Mouse (Mus musculus) hematopoietic multipotent progenitor cell, adult 10-12 weeks (in vitro differentiated cells): ENCODE measurements around the gene Txn2. TPM values are rescaled to one million over a fixed set of nuclear protein-coding genes. Genes with fewer than 3 reads are reported as not detected.

Source experiments
- polyA plus RNA-seq: library from polyadenylated mRNA; stranded (reverse); fragments of >175 nt; gene quantifications from 2 replicates; pipeline ENCODE4 v1.2.3, GENCODE M21; 2012; ENCODE audit warnings: low replicate concordance

Txn2 gene
- polyA plus RNA-seq: 178 and 318 TPM in 2 replicates

DNA sequence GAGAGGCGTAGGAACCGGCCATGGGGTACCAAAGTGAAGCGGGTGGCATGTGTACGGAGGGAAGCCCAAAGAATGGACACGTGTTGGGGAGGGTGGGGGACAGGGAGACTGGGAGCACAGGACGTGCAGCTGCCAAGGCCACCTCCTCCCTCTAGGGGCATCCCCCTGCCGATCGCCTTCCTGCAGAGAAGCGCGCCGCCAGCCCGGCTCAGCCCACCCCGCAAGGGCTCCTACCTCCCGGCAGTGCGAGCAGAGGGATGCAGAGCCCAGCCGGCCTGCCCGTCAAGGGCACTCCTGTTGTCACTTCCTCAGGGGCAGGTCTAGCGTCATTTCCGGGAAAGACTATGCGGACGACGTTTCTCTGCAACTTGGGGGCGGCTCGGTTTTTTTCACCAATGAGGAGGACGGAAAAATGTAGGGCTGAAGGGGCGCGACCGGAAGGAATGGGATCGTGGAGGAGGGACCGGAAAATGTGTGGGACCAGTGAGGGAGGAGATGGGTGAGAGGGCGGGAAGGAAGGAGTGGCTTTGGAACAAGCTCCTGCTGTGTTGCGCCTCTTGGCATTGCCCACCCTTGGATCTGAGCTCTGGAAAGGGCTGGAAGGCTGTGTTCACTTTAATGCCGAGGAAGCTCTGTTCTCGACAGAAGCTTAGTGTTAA is at the start of gene Txn2:
Gene Txn2 (minus strand): TSS at position 334 of the 659 bp plus-strand sequence.

DNA sequence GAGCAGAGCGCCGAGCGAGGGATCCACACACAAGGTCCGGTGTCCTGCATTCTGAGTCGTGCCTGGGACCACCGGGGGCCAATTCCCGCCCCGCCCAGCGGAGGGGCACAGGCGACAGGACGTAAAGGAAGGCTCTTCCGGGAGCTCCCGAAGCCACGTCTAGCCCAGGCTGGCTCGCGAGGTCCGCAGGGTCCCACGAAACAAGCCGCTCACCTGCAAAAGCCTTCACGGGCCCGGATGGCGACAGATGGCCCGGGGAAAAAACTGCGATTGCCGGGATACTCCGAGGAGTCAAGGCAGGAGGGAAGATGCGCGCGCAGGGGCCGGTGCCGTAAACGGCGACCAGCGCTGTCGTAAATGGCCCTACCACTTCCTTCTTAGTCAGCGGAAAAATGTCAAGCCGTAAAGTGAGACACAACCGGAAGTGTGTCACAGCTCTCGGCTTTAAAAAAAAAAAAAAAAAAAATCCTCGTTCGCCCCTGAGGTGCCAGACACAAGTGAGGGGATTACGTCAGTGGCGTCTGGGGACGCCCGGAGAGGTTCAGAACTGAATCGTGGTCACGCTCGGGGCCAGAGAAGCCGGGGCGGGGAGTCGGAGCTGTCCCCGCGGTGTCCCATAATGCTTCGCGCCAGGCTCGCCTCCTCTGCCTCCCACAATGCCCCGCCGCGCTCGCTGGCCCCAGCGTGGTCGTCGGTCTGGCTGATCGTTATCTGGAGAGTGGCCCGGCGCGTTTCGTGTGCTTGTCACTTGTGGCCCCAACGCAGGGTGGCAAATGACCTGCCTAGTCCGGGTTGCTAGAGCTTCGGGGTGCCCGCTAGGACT is 41.9 kb upstream of the Txn2 start, which contains the start of gene Eif3d:
Gene Eif3d (minus strand): TSS at position 344 of the 823 bp plus-strand sequence.

DNA sequence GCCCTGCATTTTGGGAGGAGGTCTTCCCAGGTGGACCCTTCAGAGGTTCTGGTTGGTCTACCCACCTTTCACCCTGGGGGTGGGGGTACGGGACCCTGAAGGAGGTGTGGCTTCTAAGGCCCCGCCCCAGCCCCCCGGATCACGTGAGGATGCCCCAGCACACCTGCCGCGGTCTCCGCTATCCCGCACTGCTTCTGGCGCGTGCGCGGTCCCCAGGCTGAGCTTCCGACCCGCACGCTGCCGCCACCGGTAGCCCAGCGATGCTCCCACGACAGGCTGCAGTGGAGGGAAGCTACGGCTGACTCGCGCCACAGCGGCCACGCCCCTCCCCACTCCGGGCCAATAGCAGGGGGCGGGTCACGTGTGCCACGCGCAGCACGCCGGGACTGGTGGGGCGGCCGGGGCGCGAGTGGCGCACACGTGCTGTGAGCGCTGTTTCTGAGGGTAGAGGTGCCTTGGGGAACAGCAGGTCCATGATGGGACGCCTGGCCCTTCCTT is 27.6 kb upstream of the Txn2 start, which contains the start of gene Foxred2:
Gene Foxred2 (minus strand): TSS at position 319 of the 498 bp plus-strand sequence.

Other genes with a start within 250 kb of the Txn2 start
- 0.07 and 0.11 TPM in 2 replicates for gene Apol7e, start 230.1 kb downstream of the Txn2 start, polyA plus RNA-seq
- 0.28 and 0.31 TPM in 2 replicates for gene Apol9b, start 200.0 kb downstream of the Txn2 start, polyA plus RNA-seq
- gene Apol8, start 172.0 kb downstream of the Txn2 start, polyA plus RNA-seq: 6.7 TPM in 1 of 2 replicates, not detected in the other
- 580 and 901 TPM in 2 replicates for gene Myh9, start 86.8 kb downstream of the Txn2 start, polyA plus RNA-seq
- gene Foxred2, start 27.7 kb upstream of the Txn2 start, polyA plus RNA-seq: 3.2 and 3.3 TPM in 2 replicates
- gene Eif3d, start 41.8 kb upstream of the Txn2 start, polyA plus RNA-seq: 15.7 and 26.5 TPM in 2 replicates
- gene Cacng2, start 191.0 kb upstream of the Txn2 start, polyA plus RNA-seq: not detected in 2 replicates
- 64.0 and 137 TPM in 2 replicates for gene Ift27, start 245.1 kb upstream of the Txn2 start, polyA plus RNA-seq